ENCODE assay signal across 11 mouse cellular contexts in genomic region chr2:74753175-74753523, GRCm38 (mm10). TPM values are rescaled to one million over a fixed set of nuclear protein-coding genes. Genes with fewer than 3 reads are reported as not detected.
DNase-seq lines count a peak whose midpoint lies in the region; ATAC-seq and TF ChIP-seq lines count a peak whose summit lies in the region.
"Had no signal": no experiment of that assay in that cellular context is flagged by ENCODE, and none has a peak within 500 bp of the region (broad histone marks: within the 10 kb centered on the region; RNA-seq: fewer than 3 reads in every experiment).

No protein-coding gene starts in this region.

- ATAC-seq in embryonic facial prominence, embryonic 12.5 days (ENCODE audit: insufficient number of reproducible peaks, insufficient read depth, low FRiP score, low TSS enrichment) = no peak
- peak; percentile 9; the same call in 1 of the 2 replicates for ATAC-seq in hindbrain, embryonic 15.5 days (ENCODE audit: low FRiP score, low read depth)
- ATAC-seq in midbrain, embryonic 16.5 days = no peak

- no peaks in the 10 kb centered on the region for H3K9me3 ChIP-seq in embryonic facial prominence, embryonic 12.5 days
- no peaks in the 10 kb centered on the region for H3K9me3 ChIP-seq in hindbrain, embryonic 15.5 days
- 0 out of 2 replicates have a peak, but pooled peaks cover 3% of the 10 kb centered on the region for H3K9me3 ChIP-seq in midbrain, embryonic 16.5 days (replicated peaks; ENCODE audit: control insufficient read depth, low read length, poor library complexity, severe bottlenecking)

- H3K4me2 ChIP-seq in embryonic facial prominence, embryonic 12.5 days (replicated peaks) = peak overlapping the region; percentile 49
- H3K4me2 ChIP-seq in hindbrain, embryonic 15.5 days = peak overlapping the region; percentile 51
- peak overlapping the region; percentile 18; the same call in 1 of the 2 replicates for H3K4me2 ChIP-seq in midbrain, embryonic 16.5 days (ENCODE audit: low read length)

- no peak for TF ChIP-seq CTCF in left cerebral cortex, adult 2 months (IDR thresholded peaks at IDR 0.05)

- WGBS in embryonic facial prominence, embryonic 12.5 days = 1% methylated on average over 24 of the region's 25 CpGs
- under 1% methylated on average over 25 of the region's 25 CpGs for WGBS in hindbrain, embryonic 15.5 days
- 2% methylated on average over 22 of the region's 25 CpGs for WGBS in midbrain, embryonic 16.5 days

- H3K27ac ChIP-seq in embryonic facial prominence, embryonic 12.5 days = no peak overlapping the region
- H3K27ac ChIP-seq in hindbrain, embryonic 15.5 days (replicated peaks) = peak overlapping the region; percentile 23; the same call in 1 of the 2 replicates
- no peak overlapping the region for H3K27ac ChIP-seq in midbrain, embryonic 16.5 days (ENCODE audit: low read length)
- H3K27ac ChIP-seq in left cerebral cortex, adult 2 months = no peak overlapping the region

- H3K4me1 ChIP-seq in embryonic facial prominence, embryonic 12.5 days = peaks cover 14% of the 10 kb centered on the region
- H3K4me1 ChIP-seq in hindbrain, embryonic 15.5 days (replicated peaks) = peaks cover 25% of the 10 kb centered on the region
- peaks cover 8% of the 10 kb centered on the region; the same call in 1 of the 2 replicates for H3K4me1 ChIP-seq in midbrain, embryonic 16.5 days (ENCODE audit: control insufficient read depth, insufficient read depth, low read length)

- peaks cover 88% of the 10 kb centered on the region for H3K27me3 ChIP-seq in embryonic facial prominence, embryonic 12.5 days
- H3K27me3 ChIP-seq in hindbrain, embryonic 15.5 days = peaks cover 47% of the 10 kb centered on the region
- H3K27me3 ChIP-seq in midbrain, embryonic 16.5 days (ENCODE audit: control insufficient read depth, insufficient read depth, low read depth, low read length) = peaks cover 75% of the 10 kb centered on the region

- H3K4me3 ChIP-seq in embryonic facial prominence, embryonic 12.5 days = peak overlapping the region; percentile 30
- H3K4me3 ChIP-seq in hindbrain, embryonic 15.5 days = peak overlapping the region; percentile 30
- 0 out of 2 replicates have a peak overlapping the region, but pooled peaks have one; percentile 12 for H3K4me3 ChIP-seq in midbrain, embryonic 16.5 days (ENCODE audit: low read depth, low read length)
- H3K4me3 ChIP-seq in left cerebral cortex, adult 2 months = no peak overlapping the region

- peak; percentile 39 for DNase-seq in kidney, postnatal 10 days
- no peak for DNase-seq in kidney, adult 18-20 months
- DNase-seq in left cerebral cortex, adult 2 months (ENCODE audit: extremely low spot score in 1 of 2, low spot score in 2 of 2) = no peak
- DNase-seq in layer of hippocampus, adult 8-10 months (ENCODE audit: low spot score in 2 of 2) = no peak
- DNase-seq: cerebellum, adult 9-10 months; heart, postnatal 4 days; lung, postnatal 36 days; right cerebral cortex, postnatal 14 days had no signal

- no peak overlapping the region for H3K9ac ChIP-seq in embryonic facial prominence, embryonic 12.5 days
- peak overlapping the region; percentile 22 for H3K9ac ChIP-seq in hindbrain, embryonic 15.5 days
- H3K9ac ChIP-seq in midbrain, embryonic 16.5 days (ENCODE audit: low read depth, low read length) = no peak overlapping the region

- intact Hi-C loops in left cerebral cortex, adult 2 months (cut with DNase I) = no loop called here

- no peaks in the 10 kb centered on the region for H3K36me3 ChIP-seq in embryonic facial prominence, embryonic 12.5 days
- no peaks in the 10 kb centered on the region for H3K36me3 ChIP-seq in hindbrain, embryonic 15.5 days
- H3K36me3 ChIP-seq in midbrain, embryonic 16.5 days (ENCODE audit: control insufficient read depth, insufficient read depth, low read length) = no peaks in the 10 kb centered on the region

RNA-seq across cellular contexts. Expression of gene Hoxd1, which starts 9.6 kb away (rescaled TPM):
- 11.8 and 11.9 TPM in 2 replicates for polyA plus RNA-seq in embryonic facial prominence, embryonic 12.5 days (2016; fragmentation: Nextera tagmentation; extraction: Ambion mirVana)
- polyA plus RNA-seq in hindbrain, embryonic 15.5 days (2015; fragmentation: Nextera tagmentation; extraction: Ambion mirVana) = 1.2 and 2.4 TPM in 2 replicates
- 0.11 TPM in 1 of 2 replicates, not detected in the other for polyA plus RNA-seq in midbrain, embryonic 16.5 days (2015; fragmentation: Nextera tagmentation; extraction: Ambion mirVana)
- not detected for total RNA-seq in left cerebral cortex, adult 2 months (2021)
- under 1 TPM in 2 of 4 experiments, not detected in 2; 0.17 to 0.27 TPM for total RNA-seq in layer of hippocampus, adult 8-10 months (2022)
- total RNA-seq: heart, postnatal 4 days had no signal

RNA-seq across cellular contexts. Expression of gene Gm28230, which starts 26.6 kb away (rescaled TPM):
- polyA plus RNA-seq in embryonic facial prominence, embryonic 12.5 days (2016; fragmentation: Nextera tagmentation; extraction: Ambion mirVana) = 0.13 TPM in 1 of 2 replicates, not detected in the other
- polyA plus RNA-seq in hindbrain, embryonic 15.5 days (2015; fragmentation: Nextera tagmentation; extraction: Ambion mirVana) = 0.87 and 1.6 TPM in 2 replicates
- polyA plus RNA-seq in midbrain, embryonic 16.5 days (2015; fragmentation: Nextera tagmentation; extraction: Ambion mirVana) = not detected in 2 replicates
- total RNA-seq in left cerebral cortex, adult 2 months (2021) = not detected
- not detected for total RNA-seq in layer of hippocampus, adult 8-10 months (2022)
- total RNA-seq: heart, postnatal 4 days had no signal

RNA-seq across cellular contexts. Expression of gene Hoxd4, which starts 41.4 kb away (rescaled TPM):
- 0.14 and 0.25 TPM in 2 replicates for polyA plus RNA-seq in embryonic facial prominence, embryonic 12.5 days (2016; fragmentation: Nextera tagmentation; extraction: Ambion mirVana)
- polyA plus RNA-seq in hindbrain, embryonic 15.5 days (2015; fragmentation: Nextera tagmentation; extraction: Ambion mirVana) = 2.7 and 3.3 TPM in 2 replicates
- not detected in 2 replicates for polyA plus RNA-seq in midbrain, embryonic 16.5 days (2015; fragmentation: Nextera tagmentation; extraction: Ambion mirVana)
- not detected for total RNA-seq in left cerebral cortex, adult 2 months (2021)
- total RNA-seq in layer of hippocampus, adult 8-10 months (2022) = not detected

RNA-seq across cellular contexts. Expression of gene Hoxd3, which starts 41.4 kb away (rescaled TPM):
- 1.5 and 2.4 TPM in 2 replicates for polyA plus RNA-seq in embryonic facial prominence, embryonic 12.5 days (2016; fragmentation: Nextera tagmentation; extraction: Ambion mirVana)
- polyA plus RNA-seq in hindbrain, embryonic 15.5 days (2015; fragmentation: Nextera tagmentation; extraction: Ambion mirVana) = 49.4 and 51.8 TPM in 2 replicates
- polyA plus RNA-seq in midbrain, embryonic 16.5 days (2015; fragmentation: Nextera tagmentation; extraction: Ambion mirVana) = 0.17 TPM in 1 of 2 replicates, not detected in the other
- not detected for total RNA-seq in left cerebral cortex, adult 2 months (2021)
- total RNA-seq in layer of hippocampus, adult 8-10 months (2022) = not detected

RNA-seq across cellular contexts. Expression of gene Hoxd8, which starts 48.7 kb away (rescaled TPM):
- polyA plus RNA-seq in embryonic facial prominence, embryonic 12.5 days (2016; fragmentation: Nextera tagmentation; extraction: Ambion mirVana) = 1.6 and 2.6 TPM in 2 replicates
- polyA plus RNA-seq in hindbrain, embryonic 15.5 days (2015; fragmentation: Nextera tagmentation; extraction: Ambion mirVana) = 0.73 and 1.3 TPM in 2 replicates
- polyA plus RNA-seq in midbrain, embryonic 16.5 days (2015; fragmentation: Nextera tagmentation; extraction: Ambion mirVana) = not detected in 2 replicates
- not detected for total RNA-seq in left cerebral cortex, adult 2 months (2021)
- total RNA-seq in layer of hippocampus, adult 8-10 months (2022) = not detected
